Mouse (Mus musculus) macrophage (primary cell): ENCODE results near the gene Borcs5. TPM values are rescaled to one million over a fixed set of nuclear protein-coding genes. Genes with fewer than 3 reads are reported as not detected.

ENCODE experiments used
- polyA plus RNA-seq: library from polyadenylated mRNA; stranded (reverse); fragments of 250-400 nt; gene quantifications from 3 replicates; pipeline ENCODE4 v1.2.4, GENCODE M21; 2018; ENCODE audit warnings: inconsistent platforms

Gene Borcs5
- polyA plus RNA-seq, 1 experiment from 2014 or later, result 2.5 TPM

Other genes starting within 250 kb of the Borcs5 start
- gene Bcl2l14, start 243.2 kb upstream of the Borcs5 start, polyA plus RNA-seq, result 0.09 to 0.39 TPM in 2 of 3 replicates, not detected in the other
- gene Lrp6, start 72.5 kb upstream of the Borcs5 start, polyA plus RNA-seq, result 39.1 to 57.6 TPM (median 52.8 TPM) in 3 replicates
- gene Mansc1, start 7.0 kb upstream of the Borcs5 start, polyA plus RNA-seq, result 1.2 to 2.0 TPM (median 1.2 TPM) in 3 replicates
- 3.8 to 6.6 TPM (median 5.5 TPM) in 3 replicates for gene Dusp16, start 153.1 kb downstream of the Borcs5 start, polyA plus RNA-seq
- 5.8 to 10.2 TPM (median 8.3 TPM) in 3 replicates for gene Crebl2, start 190.6 kb downstream of the Borcs5 start, polyA plus RNA-seq